Mouse (Mus musculus): Measurements from ENCODE around the gene Samd5. TPM values are rescaled to one million over a fixed set of nuclear protein-coding genes. Genes with fewer than 3 reads are reported as not detected.
A peak's percentile ranks its signal among the peaks of the same experiment; 100 is the strongest.

Samd5 gene
- total RNA-seq, 2 experiments from 2014 or later, result 1.6 to 4.3 TPM

DNA sequence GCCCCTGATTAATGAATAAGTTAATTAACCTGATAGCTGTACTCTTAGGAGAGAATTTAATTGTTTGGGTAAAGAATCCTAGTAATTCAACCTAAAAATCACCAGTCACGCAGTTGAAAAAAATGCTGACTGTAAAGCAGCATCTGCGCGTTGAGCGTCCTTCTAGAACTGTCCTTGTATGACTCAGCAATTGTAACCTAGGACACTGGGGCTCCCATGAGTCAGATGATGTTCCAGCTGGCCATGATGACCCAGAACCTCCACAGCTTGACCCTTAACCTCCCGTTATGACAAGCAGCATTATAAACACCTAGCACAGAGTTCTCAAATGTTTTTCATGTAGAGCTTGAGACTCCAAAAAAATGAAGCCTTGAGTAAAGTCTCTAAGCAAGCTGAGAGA is 78.8 kb downstream of the Samd5 start:
- intact Hi-C loops (cut with DNase I; ENCODE audit: low total_unique reads), result no loop called here
- no peak for DNase-seq

DNA sequence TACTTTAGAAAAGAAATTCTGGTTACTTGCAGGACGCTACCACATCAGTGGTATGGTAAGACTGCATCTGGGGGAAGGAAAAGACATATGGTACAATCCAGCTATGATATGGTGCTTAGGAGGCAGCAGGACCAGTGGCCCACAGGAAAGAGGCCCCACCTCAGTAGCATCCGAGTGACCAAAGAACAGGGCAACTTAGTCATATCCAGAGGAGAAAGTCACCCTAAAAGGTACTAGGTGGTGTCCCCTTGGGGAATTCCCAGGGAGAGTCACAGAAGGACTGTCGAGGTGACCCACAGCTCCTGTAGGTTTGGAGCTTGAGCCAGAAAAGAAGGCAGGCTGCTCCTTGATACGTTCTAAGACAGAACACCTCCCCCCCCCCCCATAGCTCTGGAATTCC is 80.3 kb downstream of the Samd5 start:
- intact Hi-C loops (cut with DNase I; ENCODE audit: low total_unique reads), result no loop called here
- no peak for DNase-seq

DNA sequence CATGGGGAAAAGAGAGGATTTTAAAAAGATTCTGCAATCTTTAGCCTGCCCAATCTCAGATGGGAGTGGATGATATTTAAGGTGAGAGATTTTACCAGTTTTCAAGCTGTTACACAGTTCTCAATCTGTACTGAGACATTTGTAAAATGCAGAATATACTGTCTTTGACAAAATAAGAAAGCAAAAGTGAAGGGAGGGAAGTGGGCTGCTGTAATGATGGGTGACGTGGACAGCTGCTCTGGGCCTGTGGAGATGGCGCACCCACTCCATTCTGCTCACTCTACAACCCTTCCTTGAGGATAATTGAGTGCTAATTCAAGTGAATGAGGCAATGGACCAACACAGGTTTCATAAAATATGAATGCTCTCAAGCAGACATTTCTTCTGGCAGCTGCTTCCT is 84.4 kb downstream of the Samd5 start:
- intact Hi-C loops (cut with DNase I; ENCODE audit: low total_unique reads), result no loop called here
- no peak for DNase-seq

DNA sequence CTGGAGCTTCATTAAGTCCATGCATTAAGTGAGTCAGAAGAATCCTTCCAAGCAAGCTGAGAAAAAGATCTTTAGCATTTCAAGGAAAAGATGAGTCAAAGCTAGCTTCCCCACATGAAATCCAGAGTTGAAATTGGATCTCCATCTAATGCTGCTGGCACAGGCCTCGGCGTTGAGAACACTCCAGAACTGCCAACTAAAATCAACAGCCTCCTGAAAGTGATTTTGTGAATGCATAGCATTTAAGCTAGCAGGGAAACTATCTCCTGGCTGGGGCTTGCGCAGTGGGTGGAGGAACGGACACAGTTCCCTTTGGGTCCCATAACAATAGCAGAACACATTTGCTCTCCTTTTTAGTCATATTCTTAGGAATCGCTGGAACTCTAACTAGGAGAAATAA is 88.7 kb downstream of the Samd5 start:
- intact Hi-C loops (cut with DNase I; ENCODE audit: low total_unique reads), result no loop called here
- DNase-seq, result no peak

DNA sequence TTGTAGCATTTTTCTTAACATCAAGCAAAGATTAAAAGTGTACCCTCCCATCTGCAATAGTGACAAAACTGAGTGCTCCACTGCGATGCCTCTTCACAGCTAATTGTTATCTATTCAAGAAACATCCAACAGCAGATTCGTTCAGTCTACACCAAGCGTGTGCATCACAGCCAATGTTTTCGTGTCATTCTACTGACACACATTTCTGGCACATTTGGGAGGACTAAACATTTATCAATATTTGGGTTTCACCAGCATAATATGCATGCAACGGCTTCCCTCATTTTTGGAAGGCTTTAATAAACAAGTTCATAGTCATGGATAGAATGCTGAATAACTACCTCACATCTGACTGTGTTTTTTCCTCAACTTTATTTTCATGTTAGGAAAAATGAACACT is 95.6 kb downstream of the Samd5 start:
- DNase-seq, result no peak
- intact Hi-C loops (cut with DNase I; ENCODE audit: low total_unique reads), result loop anchor here (10.0 kb wide), 1 partner anchor 175 kb away; no protein-coding TSS in a partner anchor

DNA sequence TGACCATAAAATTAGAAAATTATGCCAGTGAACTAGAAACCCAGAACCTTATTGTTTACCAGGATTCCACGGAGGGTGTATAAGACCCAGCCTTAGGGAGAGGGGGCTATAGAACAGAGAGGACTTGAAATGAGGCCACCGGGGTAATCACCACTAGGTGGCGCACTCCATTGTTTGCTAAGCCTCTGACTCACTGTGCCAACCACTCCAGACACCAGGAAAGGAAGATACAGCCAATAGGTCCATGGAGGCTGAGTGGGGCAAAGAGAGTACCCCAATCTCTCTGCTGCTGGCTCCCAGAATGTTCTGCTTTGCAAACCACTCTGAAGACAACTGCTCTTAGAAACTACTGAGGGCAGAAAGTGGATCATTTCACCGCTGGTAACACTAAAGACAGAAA is 99.4 kb downstream of the Samd5 start:
- intact Hi-C loops (cut with DNase I; ENCODE audit: low total_unique reads), result loop anchor here (2.0 to 10.0 kb wide), 2 partner anchors 101 to 179 kb away; no protein-coding TSS in a partner anchor
- peak; percentile 43 for DNase-seq

DNA sequence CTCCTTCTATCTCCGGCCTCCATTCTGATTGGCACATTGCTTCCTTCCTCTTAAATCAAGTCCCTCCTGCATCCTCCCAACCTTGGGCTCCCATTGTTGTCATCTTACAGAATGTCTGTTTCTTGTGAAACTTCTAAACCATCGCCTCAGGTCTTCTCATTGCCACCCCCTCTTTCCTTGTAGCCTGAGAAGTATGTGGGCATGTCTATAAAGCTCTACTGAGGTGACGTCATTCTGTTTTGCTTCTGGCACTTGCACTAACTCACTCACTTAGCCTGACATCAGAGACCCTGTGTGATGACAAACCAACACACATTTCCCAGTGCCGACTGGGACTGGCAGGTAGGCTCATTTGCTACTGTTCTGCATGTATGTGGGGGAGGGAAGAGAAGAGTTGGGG is 100.9 kb downstream of the Samd5 start:
- intact Hi-C loops (cut with DNase I; ENCODE audit: low total_unique reads), result loop anchor here (2.0 to 10.0 kb wide), 2 partner anchors 103 to 181 kb away; no protein-coding TSS in a partner anchor
- DNase-seq, result no peak

Other genes with a start within 250 kb of the Samd5 start
- gene Stxbp5, start 225.9 kb upstream of the Samd5 start, total RNA-seq (2021), result 1 to 10 TPM; 5.2 to 6.6 TPM

Measured in gastrocnemius, postnatal 14 days (tissue).